Mouse (Mus musculus) neural tube, embryonic 11.5 days (tissue): ENCODE measurements around the gene Dbnl. TPM values are rescaled to one million over a fixed set of nuclear protein-coding genes. Genes with fewer than 3 reads are reported as not detected.

Experiments
- ATAC-seq: fragments of 200-750 bp; cut with Nextera tagmentation; 2 replicates; pipeline ENCODE4 v1.8.0; 2017; ENCODE audit warnings: moderate number of reproducible peaks, mild to moderate bottlenecking, moderate TSS enrichment, moderate library complexity; ENCODE audit not compliant: insufficient read depth, low FRiP score, low TSS enrichment
- DNase-seq: peaks from one replicate; pipeline ENCODE4 v3.0.0-alpha.2; 2015; ENCODE audit warnings: low spot score
- H3K27ac ChIP-seq: fragments of 300-500 bp; sonication (generic); 2 replicates; pipeline ENCODE4 v1.5.1; 2014; ENCODE audit warnings: low read depth, mild to moderate bottlenecking, low read length
- H3K27me3 ChIP-seq: fragments of 300-500 bp; sonication (generic); 2 replicates; pipeline ENCODE4 v1.6.1; 2014; ENCODE audit warnings: mild to moderate bottlenecking, low read length, mixed read lengths; ENCODE audit not compliant: control insufficient read depth, insufficient read depth
- H3K36me3 ChIP-seq: fragments of 300-500 bp; sonication (generic); 2 replicates; pipeline ENCODE4 v1.6.1; 2014; ENCODE audit warnings: mild to moderate bottlenecking, low read length, moderate library complexity, mixed read lengths; ENCODE audit not compliant: control insufficient read depth, insufficient read depth
- H3K4me1 ChIP-seq: fragments of 300-500 bp; sonication (generic); 2 replicates; pipeline ENCODE4 v1.6.1; 2014; ENCODE audit warnings: low read length, mixed read lengths; ENCODE audit not compliant: control insufficient read depth, insufficient read depth
- H3K4me2 ChIP-seq: fragments of 300-500 bp; sonication (generic); 2 replicates; pipeline ENCODE4 v1.6.1; 2014; ENCODE audit warnings: low read depth, mild to moderate bottlenecking, moderate library complexity
- H3K4me3 ChIP-seq: fragments of 300-500 bp; sonication (generic); 2 replicates; pipeline ENCODE4 v1.5.1; 2014; ENCODE audit warnings: low read depth, low read length
- H3K9ac ChIP-seq: fragments of 300-500 bp; sonication (generic); 2 replicates; pipeline ENCODE4 v1.6.1; 2014; ENCODE audit warnings: mild to moderate bottlenecking, low read length
- H3K9me3 ChIP-seq: fragments of 300-500 bp; sonication (generic); 2 replicates; pipeline ENCODE4 v1.6.1; 2016; ENCODE audit warnings: low read length; ENCODE audit not compliant: control insufficient read depth
- WGBS: fragments of 180-500 bp; shearing (Covaris S2); extraction: QIAGEN DNeasy Blood & Tissue Kit; methylation state at CpG from one replicate; pipeline ENCODE4 v1.1.7; 2014; 5-methylcytosine and 5-hydroxymethylcytosine counted together
- polyA plus RNA-seq: library from polyadenylated mRNA; unstranded; fragments of >200 nt; fragmentation: Nextera tagmentation; extraction: Ambion mirVana; gene quantifications from 2 replicates; pipeline ENCODE4 v1.2.1, GENCODE M21; 2014

The Dbnl gene
- polyA plus RNA-seq, 1 experiment from 2014 or later, result 156 TPM

- Histone ChIP-seq H3K4me1 (0 out of 2 replicates have a peak, but pooled peaks cover 4% of the 10 kb centered on the region), H3K36me3 (no peaks in the 10 kb centered on the region), H3K27ac (peak within 1 kb of the TSS; percentile 88), H3K4me3 (peak within 1 kb of the TSS; percentile 44), H3K9ac (peak within 1 kb of the TSS; percentile 54), H3K4me2 (peak within 1 kb of the TSS; percentile 63), H3K27me3 (no peaks in the 10 kb centered on the region), H3K9me3 (no peaks in the 10 kb centered on the region)
- DNase-seq (peak; percentile 97), ATAC-seq (peak; percentile 98)
- WGBS, result under 1% methylated on average over 68 of the region's 68 CpGs
Observed at GRCm38 (mm10) chr11:5761820-5762632, 26.3 kb upstream of the Dbnl start, which contains the start of gene Urgcp. Gene Urgcp (minus strand): TSS chr11:5762376.

DNA sequence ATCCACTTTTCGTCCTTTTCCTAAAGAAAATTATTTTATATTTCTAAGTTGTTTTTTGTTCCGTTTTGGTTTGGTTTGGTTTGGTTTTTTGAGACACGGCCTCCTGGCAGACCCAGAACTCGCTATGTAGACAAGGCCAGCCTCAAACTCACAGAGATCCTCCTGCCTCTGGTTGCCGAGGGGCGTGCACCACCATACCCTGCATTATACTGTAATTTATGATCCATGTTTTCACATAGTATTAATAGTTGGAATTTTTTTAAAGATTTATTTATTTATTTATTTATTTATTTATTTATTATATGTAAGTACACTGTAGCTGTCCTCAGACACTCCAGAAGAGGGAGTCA is 25.7 kb upstream of the Dbnl start:
- H3K4me2 ChIP-seq, result peak overlapping the region; percentile 63
- H3K27ac ChIP-seq, result no peak overlapping the region
- 0 out of 2 replicates have a peak, but pooled peaks cover 4% of the 10 kb centered on the region for H3K4me1 ChIP-seq
- no peaks in the 10 kb centered on the region for H3K9me3 ChIP-seq
- peak overlapping the region; percentile 44 for H3K4me3 ChIP-seq
- no peak for DNase-seq
- WGBS, result 22% methylated on average over 6 of the region's 6 CpGs
- H3K9ac ChIP-seq, result peak overlapping the region; percentile 54
- no peaks in the 10 kb centered on the region for H3K36me3 ChIP-seq
- H3K27me3 ChIP-seq, result no peaks in the 10 kb centered on the region
- peak; percentile 56; the same call in 1 of the 2 replicates for ATAC-seq

GRCm38 (mm10) chr11:5766019-5766418 is 22.3 kb upstream of the Dbnl start:
- ATAC-seq (no peak), DNase-seq (no peak)
- H3K36me3 ChIP-seq, result 0 out of 2 replicates have a peak, but pooled peaks cover 2% of the 10 kb centered on the region
- WGBS, result 90% methylated on average over 6 of the region's 6 CpGs
- no peaks in the 10 kb centered on the region for H3K9me3 ChIP-seq
- no peak overlapping the region for H3K9ac ChIP-seq
- no peak overlapping the region for H3K4me3 ChIP-seq
- H3K4me1 ChIP-seq, result 0 out of 2 replicates have a peak, but pooled peaks cover 4% of the 10 kb centered on the region
- H3K27me3 ChIP-seq, result no peaks in the 10 kb centered on the region
- H3K4me2 ChIP-seq, result no peak overlapping the region
- no peak overlapping the region for H3K27ac ChIP-seq

- ATAC-seq (no peak), DNase-seq (no peak)
- Histone ChIP-seq H3K4me1 (no peaks in the 10 kb centered on the region), H3K4me2 (no peak overlapping the region), H3K27ac (no peak overlapping the region), H3K4me3 (no peak overlapping the region), H3K27me3 (no peaks in the 10 kb centered on the region), H3K9ac (no peak overlapping the region), H3K9me3 (no peaks in the 10 kb centered on the region), H3K36me3 (no peaks in the 10 kb centered on the region)
- WGBS, result 82% methylated on average over 2 of the region's 2 CpGs
Observed at GRCm38 (mm10) chr11:5778481-5778880, 9.8 kb upstream of the Dbnl start.

- no peak overlapping the region for H3K4me2 ChIP-seq
- no peak overlapping the region for H3K27ac ChIP-seq
- ATAC-seq, result no peak
- WGBS, result 90% methylated on average over 6 of the region's 6 CpGs
- H3K27me3 ChIP-seq, result no peaks in the 10 kb centered on the region
- H3K9me3 ChIP-seq, result no peaks in the 10 kb centered on the region
- no peak overlapping the region for H3K9ac ChIP-seq
- H3K4me3 ChIP-seq, result no peak overlapping the region
- no peaks in the 10 kb centered on the region for H3K36me3 ChIP-seq
- no peaks in the 10 kb centered on the region for H3K4me1 ChIP-seq
- DNase-seq, result no peak
Observed at GRCm38 (mm10) chr11:5780035-5780499, 8.2 kb upstream of the Dbnl start.

DNA sequence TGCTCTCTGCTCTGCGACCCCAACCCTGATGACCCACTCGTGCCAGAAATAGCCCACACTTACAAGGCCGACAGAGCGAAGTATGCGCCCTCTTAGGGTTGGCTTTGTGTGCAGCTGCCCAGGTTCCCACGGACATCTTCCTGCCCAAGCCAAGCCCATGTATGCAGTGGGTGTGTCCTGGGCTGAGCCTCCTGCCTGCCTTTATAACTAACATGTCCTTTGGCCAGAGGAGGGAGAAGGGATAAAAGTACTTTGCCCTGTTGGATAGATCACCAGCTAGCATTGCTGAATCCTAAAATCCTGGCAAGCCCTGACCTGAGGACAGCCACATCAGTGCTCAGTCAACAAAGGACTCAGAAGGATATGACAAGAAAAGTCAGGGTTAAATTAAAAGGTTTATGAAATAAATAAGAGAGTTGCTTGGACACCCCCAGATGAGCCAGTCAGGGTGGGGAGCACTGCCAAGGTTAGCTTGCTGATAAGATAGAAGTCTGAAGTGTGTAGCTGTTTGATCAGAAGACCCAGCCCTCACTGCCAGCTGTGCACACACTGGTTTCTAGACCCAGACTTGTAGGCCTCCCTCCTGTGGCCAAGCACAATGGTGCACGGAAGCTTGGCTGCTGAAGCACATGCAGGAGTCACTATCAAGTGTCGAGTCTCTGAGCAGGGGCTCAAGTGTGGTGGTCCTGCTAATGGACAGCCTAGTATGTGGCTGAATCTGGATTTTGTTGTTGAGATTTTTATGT is 5.9 kb upstream of the Dbnl start:
- H3K4me1 ChIP-seq, result peaks cover 2% of the 10 kb centered on the region; the same call in 1 of the 2 replicates
- H3K4me2 ChIP-seq, result no peak overlapping the region
- no peak overlapping the region for H3K4me3 ChIP-seq
- WGBS, result 77% methylated on average over 8 of the region's 8 CpGs
- H3K9ac ChIP-seq, result no peak overlapping the region
- no peak for ATAC-seq
- H3K36me3 ChIP-seq, result no peaks in the 10 kb centered on the region
- H3K27me3 ChIP-seq, result no peaks in the 10 kb centered on the region
- no peak overlapping the region for H3K27ac ChIP-seq
- no peaks in the 10 kb centered on the region for H3K9me3 ChIP-seq
- peak; percentile 19 for DNase-seq

DNA sequence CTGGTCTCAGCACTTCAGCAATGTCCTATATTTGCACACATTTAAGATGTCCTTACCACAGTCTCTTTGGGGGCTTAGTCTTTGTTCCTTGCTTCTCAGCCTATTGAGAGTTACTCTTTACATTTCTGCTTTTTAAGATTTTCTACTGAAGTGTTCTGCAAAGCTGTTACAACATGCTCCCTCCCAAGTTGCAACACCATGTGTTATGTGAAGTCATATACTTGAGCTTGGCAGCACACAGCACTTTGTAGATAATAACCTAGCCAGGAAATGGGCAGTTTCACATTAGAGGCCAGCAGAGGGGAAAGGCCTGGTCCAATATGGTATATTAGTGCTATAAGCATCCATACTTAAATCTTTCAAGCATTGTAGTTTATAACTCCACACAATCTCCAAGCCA is 2.6 kb upstream of the Dbnl start:
- no peak overlapping the region for H3K4me2 ChIP-seq
- peaks cover 13% of the 10 kb centered on the region for H3K4me1 ChIP-seq
- no peaks in the 10 kb centered on the region for H3K27me3 ChIP-seq
- DNase-seq (no peak), ATAC-seq (no peak)
- no peak overlapping the region for H3K4me3 ChIP-seq
- no peaks in the 10 kb centered on the region for H3K9me3 ChIP-seq
- H3K9ac ChIP-seq, result no peak overlapping the region
- H3K27ac ChIP-seq, result no peak overlapping the region
- H3K36me3 ChIP-seq, result no peaks in the 10 kb centered on the region

DNA sequence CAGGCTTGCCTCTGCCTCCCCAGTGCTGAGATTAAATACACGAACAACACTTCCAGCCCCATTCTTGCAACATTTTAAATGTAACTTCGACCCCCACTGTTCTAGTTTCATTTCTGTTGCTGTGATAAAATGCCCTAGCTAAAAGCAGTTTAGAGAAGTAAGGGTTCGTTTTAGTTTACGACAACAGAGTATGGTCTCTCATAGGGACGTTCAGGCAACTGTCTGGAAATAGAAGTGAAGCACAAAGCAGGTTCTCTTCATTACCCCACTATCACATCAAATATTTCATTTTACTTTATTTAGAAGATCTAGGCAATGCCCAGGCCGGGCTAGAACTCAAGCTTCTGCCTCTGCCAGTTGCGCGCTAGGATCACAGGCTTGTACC is 625 bp upstream of the Dbnl start:
- Histone ChIP-seq H3K36me3 (peaks cover 3% of the 10 kb centered on the region; the same call in 1 of the 2 replicates), H3K27me3 (no peaks in the 10 kb centered on the region), H3K9ac (peak overlapping the region; percentile 89), H3K4me3 (peak overlapping the region; percentile 90), H3K4me2 (peak overlapping the region; percentile 65), H3K27ac (peak overlapping the region; percentile 76; the same call in 1 of the 2 replicates), H3K4me1 (peaks cover 13% of the 10 kb centered on the region), H3K9me3 (no peaks in the 10 kb centered on the region)
- no peak for DNase-seq
- ATAC-seq, result no peak
- WGBS, result 39% methylated on average over 8 of the region's 8 CpGs
